Mouse (Mus musculus) retina, adult 2 months (tissue): ENCODE data around the gene Cmip.

Source experiments
- DNase-seq: peaks from one replicate; pipeline ENCODE4 v3.0.0-alpha.2; 2012; ENCODE audit warnings: low read depth, low spot score

The Cmip gene

DNA sequence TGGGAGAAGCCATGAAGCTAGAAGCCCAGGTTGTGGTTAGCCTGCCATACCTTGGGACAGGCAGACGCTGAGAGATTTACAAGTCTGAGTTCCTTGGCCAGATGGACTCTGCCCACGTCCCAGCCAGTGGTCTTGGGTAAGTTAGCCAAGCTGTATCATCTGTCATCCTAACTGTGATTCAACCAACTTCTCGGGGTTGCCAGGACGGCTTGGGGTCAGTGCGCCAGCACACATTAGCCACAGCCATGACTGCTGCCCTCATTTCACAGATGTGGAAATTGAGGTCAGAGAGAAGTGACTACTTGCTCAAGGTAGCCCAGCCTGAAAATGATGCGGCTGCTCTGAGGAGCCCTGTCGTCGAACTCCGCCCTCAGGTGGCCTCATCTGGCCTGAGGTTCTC lies 68.0 kb downstream of the Cmip start:
- no peak for DNase-seq

DNA sequence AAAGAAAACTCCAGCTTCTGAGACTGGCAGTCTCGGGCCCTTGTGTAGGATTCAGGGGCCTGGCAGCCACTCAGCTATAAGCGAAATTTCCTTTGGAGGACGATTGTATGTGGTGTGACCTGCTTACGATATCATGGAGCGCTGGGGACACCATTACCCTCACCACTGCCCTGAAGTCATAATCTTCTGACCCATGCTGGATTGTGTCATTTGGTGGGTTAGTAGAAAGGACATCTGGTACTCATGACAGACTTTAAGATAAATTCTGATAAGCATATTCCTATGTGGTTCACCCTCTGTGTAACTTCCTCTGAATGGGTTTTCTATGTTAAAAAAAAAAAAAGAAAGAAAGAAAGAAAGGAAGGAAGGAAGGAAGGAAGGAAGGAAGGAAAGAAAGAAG lies 69.9 kb downstream of the Cmip start:
- DNase-seq, result no peak

DNA sequence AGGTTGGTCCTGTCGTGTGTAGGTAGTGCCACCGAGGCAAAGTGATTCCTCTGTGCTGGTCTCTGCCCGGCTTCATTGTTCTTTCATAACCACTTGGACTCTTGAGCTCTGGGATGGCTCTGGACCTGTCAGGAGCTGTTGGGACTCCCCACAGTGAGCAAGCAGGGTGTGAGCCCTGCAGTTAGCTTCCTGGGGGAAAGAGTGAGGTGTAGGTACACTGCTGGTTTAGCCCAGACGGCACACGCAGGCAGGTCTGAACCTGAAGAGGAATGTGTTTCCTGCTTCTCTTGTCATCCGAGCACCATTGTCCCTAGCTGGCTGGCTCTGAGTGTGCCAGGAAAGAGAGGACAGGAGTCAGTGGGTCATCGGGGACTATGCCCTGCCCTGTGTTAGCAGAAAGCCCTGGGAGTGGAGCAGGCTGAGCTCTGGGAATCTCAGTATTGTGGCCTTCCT lies 70.5 kb downstream of the Cmip start:
- no peak for DNase-seq

DNA sequence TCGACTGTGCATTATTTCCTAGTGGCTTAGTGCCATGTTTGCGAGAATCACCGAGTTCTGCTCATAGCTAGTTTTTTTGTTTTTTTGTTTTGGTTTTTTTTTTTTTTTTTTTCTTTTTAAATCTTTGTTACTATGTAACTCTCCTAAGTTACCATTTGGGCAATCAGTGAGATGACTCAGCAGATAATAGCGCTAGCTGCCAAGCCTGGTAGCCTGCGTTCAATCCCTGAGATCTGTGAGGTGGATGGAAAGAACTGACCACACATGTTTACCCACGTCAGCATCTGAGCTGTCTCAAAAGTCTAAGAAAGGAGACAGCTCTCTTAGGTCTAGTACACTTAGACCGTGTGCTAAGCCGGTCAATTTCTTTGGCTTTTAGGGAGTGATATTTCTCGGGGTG lies 71.9 kb downstream of the Cmip start:
- no peak for DNase-seq

DNA sequence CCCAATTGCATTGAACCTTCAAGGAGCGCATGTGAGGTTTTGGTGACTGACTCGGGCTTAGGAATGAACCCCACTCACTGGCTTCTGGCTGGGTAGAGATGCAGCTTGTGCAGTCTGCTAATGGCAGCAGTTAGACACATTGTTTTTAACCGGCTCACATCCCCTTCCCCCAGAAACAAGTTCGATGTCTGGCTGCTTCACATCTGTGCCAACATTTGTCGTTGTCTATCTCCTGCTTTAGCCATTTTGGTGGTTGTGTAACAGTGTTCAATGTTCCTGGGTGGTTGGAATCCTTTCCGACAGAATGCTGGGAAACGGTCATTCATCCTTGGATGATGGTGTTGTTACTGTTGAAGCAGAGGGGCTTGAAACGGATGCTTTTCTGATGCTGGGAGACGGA lies 72.3 kb downstream of the Cmip start:
- DNase-seq, result no peak

DNA sequence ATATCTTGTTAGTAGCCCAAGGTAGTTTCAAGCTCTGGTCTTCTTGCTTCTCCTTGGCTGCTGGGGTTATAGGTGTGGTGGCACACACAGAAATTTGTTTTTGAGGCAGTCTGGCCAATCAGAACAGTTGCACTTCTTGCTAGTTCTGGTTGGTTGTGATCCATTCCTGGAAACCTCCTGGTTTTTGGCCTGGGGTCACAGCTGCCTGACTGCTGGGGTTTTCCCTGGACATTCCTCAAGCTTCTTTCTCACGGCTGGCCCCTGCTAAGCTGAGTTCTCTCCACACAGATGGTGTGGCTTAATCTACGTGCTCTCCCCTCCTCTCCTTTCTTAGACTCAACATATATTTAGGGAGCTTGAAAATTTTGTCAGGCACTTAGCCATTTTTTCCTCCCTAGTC lies 73.0 kb downstream of the Cmip start:
- no peak for DNase-seq

DNA sequence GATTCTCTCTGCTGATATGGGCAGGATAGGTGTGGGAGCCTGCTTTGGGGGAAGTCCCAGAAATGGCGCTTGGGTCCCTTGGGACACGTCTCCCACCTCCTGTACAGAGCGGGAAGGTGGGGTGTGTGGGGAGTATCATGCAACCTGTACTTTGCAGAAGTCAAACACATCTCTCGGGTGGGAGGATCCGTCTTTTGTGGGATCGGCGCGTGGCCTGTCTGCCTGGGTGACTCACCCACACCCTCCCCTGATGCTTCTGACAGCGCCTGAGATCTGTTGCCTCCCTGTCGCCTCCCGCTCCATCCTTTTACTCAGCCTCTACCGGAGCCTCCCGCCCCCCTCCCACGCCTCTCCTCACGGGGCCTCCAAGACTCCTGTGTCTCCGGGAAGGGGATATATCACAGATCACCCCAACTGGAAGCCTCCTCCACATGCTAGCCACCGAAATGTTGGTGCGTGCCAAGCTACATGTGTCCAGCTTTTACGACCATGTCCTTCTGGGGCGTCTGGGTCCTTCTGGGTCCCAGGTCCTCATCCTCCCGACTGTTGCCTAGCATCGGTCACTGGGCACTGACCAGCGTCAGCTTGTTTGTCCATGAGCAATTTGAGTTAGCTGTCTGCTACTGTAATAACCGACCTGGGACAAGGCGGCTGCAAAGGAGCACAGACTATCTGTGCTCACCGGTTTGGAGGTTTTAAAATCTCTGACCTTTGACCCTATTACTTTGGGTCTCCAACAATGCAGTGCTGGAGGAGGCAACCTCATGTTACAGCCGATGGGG lies 75.6 kb downstream of the Cmip start:
- DNase-seq, result no peak

DNA sequence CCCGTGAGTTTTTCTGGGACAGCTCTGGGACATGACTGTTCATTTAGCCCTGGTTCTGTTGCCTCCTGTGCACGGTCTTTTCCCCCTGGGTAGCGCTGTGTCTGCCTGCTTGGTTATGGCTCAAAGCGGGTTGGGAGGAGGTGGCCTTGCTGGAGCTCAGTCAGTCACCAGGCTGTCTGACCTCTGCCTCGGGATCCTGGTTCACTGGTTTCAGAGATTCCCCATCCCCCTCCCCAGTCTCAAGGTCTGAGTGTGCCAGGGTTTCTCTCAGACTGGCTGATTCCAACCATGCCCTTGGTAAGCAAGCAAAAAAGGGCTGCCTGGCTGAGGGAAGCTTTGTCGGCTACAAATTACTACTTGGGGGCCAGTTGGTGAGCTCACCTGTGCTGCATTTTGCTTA lies 76.8 kb downstream of the Cmip start:
- DNase-seq, result no peak

DNA sequence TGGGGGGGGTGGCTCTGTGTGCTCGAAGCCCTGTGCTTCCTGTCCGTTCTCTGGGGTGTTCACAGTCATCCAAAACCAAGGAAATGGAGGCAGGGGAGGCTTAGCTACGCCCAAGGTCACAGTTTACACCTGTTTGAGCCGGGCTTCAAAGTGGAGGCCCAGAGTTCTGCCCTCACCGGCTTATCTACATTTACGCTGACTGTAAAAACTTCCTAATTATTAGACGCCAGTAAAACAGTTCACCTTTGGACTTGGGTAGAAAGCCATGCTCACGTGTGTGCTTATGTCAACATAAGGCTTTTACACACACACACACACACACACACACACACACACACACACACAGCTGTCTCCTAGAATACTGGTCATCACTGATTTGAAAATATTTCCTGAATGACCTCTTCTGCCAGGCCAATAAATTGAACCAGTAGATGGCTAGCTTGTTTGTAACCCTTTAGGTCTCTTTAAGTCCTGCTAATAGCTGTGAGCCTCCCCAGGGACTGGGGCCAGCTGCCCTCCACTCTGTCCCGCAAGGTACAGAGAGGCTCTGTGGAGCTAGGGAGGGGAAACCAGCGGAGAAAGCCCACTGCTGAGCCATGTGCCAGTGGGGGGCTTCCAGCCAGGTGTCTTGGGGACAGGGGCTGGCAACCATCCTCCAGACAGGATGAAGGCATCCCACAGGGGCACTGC lies 77.3 kb downstream of the Cmip start:
- DNase-seq, result no peak

DNA sequence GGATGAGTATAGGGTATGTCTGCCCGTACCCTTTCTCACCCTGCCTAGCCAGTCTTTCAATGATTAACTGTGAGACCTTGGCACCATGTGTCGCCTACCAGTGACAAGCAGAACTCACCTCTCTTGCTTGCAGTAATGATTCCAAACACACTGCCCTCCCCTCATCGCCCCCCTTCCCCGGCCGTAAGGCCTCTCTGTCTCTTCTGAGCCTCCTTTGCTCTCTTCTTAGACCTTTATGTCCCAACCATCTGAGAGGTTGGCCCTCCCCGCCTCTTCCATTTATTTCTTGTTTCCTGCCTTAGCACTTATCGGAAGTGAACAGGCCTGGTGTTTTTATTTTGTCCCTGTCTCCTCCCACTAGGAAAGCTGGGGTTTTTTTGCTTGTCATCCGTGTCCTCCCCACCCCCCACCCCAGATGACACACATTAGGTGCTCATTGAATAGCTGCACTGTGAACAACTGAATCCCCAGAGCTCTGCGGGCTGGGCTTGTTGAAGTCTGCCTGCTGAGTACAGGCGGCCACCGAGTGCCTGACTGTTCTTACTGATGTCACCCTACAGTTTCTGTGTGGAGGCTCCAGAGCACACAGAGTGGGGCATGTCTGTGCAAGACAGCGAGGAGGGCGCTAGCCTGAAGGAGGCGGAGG lies 78.0 kb downstream of the Cmip start:
- DNase-seq, result no peak

DNA sequence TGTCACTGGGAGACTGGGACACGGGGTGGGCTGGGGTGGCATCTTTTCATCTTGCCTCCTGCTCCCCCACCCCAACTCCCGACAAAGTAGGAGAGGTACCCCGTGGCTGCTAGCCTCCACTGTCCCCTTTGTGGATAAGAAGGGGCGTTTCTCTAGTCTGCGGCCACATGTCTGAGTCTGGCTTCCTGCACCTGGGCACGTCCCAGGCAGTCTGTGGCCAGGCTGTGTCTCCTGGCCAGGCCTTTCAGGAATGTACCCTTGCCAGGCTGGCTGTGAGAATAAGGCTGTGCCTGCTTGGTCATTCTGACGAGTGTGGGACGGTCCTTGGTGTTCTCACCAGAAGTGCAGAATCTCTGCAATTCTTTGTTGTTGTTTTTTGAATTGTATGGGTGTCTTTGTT lies 78.6 kb downstream of the Cmip start:
- no peak for DNase-seq

DNA sequence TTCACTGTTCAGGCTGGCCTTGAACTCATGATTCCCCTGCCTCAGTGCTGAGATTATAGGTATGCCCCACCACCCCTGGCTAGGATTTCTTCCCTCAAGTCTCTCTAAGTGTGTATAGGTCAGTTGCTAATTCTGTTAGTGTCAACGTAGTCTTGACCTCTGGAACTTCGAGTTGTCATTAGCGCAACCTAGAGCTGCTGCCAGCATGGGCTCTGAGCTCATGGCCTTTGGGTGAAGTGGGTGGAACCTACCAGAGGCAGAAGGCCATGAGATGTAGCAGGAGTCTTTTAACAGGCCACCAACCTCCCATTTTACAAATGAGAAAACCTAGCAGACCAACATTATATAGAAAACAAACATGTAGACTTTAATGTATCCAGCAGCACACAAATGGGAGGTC lies 80.3 kb downstream of the Cmip start:
- no peak for DNase-seq

DNA sequence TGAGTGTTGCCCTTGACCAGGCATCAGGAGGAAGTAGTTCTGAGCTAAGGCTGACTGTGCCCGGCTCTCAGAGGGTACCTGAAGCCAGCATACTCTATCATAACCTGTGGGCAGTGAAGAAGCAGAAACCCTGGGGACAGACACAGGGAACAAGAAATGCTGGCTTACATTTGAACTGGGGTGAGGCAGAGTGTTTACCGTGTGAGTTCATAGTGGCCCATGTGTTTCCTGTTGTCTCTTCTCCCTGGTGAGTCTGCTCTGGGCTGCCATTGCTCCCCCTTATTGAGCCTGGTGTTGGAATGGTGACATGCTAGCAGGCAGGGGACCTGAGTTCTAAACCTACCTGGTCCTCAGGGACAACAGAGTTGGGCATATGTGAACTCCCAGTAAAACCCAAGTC lies 81.8 kb downstream of the Cmip start:
- DNase-seq, result no peak

DNA sequence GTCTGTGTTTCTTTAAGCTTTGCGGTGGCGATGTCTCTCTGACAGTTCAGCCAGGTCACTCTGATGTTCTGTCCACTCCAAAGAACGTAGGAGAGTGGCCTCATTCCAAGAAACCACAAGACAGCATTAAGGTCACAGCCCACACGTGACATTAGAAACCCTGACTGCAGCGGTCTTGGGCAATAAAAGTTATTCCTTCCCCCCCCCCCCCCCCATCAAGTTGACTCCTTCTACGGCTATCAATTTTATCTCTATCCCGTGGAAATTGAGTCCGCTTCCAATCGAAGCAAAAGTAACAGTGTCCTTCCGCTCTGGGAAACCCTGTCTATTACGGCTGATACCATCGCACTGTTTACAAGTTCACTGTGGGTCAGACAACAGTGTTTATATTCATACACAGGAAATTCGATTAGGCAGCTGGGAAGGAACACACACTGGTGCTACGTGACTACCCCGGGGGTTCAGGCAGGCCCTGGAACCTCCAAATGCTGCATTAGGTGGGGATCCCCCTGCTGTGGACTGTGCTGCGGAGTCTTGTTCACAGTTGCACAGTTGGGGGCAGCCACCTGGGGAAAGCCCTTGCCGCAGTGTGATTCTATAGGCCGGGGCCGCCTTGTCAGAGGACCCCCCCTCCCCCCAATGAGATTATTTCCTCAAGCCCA lies 82.6 kb downstream of the Cmip start:
- no peak for DNase-seq

DNA sequence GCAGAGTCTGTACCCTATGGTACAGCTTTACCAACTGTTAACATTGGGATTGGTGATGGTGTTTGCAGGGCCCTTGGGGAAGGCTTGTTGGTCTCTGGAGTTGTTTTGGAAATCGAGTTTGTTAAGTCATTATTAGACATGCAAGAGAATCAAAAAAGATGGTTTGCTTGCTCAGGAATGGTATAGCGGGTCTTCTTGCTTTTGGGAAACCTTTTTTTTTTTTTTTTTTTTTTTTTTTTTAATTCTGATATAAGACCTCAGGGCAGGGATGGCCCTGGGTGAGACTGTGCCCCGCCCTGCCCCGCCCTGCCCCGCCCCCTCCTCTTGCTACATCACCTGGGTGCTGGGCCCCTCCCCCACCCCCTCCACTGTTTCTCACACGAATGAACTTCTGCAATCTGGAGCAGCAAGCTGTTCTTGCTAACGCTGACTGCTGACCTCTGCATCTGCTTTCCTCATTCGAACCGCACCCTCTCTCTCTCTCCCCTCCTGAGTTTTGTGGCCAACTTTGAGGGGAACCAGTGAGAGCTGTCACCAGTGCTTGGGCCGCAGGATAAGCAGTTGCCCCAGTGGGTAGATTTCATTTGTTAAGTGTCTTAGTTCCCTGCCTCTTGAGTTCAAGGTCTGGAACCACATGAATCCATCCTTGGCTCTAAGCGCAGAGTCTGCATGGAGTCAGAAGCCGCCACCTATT lies 83.2 kb downstream of the Cmip start:
- DNase-seq, result no peak

DNA sequence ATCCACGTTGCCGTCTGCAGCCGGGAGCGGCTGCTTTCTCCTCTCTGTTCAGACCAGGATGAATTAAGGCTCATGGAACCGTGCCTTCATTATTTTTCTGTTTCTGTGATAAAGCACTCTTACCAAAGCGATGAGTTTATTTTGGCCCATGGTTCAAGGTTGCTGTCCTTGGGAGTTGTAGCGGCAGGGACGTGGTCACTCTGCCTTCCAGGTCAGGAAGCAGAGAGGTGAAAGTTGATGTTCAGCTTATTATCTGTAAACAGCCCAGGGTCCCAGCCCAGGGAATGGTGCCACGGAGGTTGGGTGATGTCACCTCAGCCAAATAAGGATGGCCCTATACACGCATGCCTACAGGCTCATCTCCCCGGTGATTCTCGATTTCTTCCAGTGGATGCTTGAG lies 83.9 kb downstream of the Cmip start:
- no peak for DNase-seq

DNA sequence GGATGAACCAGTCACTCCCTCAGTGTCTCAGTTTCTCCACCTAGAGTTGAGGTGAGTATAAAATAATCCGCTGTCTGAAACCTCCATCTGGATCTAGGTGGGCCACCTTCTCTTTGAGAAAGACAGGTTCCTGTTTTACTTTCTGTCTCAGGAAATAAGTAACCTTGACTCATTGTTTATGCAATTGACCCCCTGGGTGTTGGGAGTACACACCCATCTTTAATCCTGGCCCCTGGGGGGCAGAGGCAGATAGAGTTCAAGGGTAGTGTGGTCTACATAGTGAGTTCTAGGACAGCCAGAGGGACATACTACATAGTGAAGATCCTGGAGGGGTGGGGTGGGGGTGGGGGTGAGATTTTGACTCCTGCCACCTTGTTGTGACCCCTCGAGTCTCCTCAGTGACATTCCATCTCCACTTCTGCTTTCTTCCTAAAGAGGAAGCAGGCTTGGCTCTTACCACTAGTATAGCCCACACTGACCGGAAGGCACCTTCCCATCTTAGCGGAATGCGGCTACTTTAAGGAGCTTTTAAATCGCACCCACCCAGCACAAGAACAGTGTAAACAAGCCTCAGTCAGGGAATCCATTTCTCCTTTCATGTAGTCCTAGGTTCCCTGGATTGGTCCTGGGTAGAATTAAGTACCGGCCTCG lies 86.0 kb downstream of the Cmip start:
- DNase-seq, result no peak

DNA sequence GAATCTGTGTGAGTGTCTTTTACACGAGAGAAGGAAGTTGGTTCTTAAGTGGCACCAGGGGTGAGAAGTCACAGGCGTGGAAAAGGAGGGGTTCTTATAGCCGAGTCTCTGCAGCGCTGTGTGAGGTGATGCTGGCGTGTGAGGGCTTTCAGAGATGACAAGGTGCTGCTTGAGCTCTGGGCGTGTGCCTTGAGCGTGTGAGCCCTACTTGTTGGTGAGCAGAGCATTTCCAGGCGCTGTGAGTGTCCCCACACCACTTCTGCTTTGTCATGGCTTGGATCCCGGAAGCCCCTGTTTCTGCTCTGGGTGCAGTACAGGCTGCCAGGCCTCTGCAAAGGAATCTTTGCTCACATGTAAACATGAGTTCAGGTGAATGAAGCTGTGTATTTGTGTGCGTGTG lies 86.6 kb downstream of the Cmip start:
- DNase-seq, result no peak

DNA sequence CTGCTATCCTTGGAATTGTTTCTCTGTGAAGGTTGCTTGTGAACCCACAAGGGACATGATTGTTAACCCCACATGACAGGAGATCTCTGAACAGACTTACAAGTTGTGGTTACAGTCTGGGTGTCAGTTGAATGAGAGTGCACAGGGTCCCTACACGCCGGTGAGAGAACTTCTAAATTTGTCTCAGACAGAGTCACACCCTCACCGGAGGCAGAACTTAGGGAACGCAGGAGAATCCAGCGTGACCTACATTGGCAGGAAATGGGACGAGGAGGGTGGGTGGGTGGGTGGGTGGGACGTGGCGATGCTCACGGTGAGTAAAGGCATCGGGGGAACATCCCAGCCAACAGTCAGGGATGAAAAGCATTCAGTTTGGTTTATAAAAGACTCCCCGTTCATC lies 88.0 kb downstream of the Cmip start:
- DNase-seq, result no peak

DNA sequence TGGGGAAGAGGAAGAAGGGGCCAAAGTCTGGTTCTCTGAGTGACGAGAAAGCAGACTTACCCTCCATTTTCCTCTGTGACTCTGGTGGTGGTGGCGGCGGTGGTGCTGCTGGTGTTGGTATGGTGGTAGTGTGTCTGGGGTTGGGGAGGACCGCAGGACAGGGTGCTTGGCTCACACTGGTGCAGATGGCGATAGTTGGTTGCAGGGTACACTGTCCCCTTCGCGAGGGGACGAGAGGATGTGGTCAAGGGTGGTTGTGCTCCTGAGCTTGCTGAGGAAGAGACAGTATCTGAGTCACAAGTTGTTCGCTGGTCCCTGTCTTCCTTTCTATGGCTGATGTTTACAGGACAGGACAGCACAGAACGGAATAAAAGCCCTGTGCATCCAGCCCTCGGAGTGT lies 88.5 kb downstream of the Cmip start:
- DNase-seq, result no peak

DNA sequence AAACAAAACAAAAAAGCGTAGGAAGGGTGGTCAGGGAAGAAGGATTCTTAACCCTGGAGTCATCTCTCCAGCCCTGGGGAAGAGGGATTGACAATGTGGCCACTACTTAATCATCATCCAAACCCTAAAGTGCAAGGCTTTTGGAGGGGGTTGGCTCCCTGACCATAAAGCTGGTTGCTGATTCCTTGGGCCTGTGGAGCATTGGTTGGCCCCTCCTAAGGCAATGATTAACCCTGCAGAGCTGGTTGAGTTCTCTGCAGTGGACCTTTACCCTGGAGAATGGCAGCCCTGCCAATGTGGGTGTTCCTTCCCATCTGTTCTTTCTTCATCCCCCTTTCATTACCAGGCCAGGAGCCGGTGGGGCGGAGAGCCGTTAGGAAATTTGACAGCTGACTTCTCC lies 90.7 kb downstream of the Cmip start:
- DNase-seq, result no peak
